Mouse (Mus musculus): ENCODE measurements around the gene Cd47.

Gene Cd47

DNA sequence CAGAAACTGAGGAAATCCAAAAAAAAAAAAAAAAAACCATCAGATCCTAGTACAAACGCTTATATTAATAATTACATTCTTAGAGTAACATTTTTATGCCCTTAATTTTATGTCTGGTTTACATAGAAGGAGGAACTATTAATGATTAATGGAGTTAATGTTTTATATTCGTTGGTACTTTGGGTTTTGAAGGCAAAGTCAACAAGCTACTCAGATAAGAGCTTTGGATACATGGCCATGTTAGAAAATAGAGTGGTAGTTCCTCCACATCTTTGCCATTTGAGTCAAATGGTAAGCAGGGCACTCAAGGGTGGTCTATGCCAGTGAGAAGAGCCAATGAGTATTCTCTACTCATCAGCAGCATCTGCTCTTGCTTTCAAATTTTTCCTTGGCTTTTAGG, 66.3 kb downstream of the Cd47 start:
- DNase-seq (ENCODE audit: low spot score in 2 of 2), result no peak

DNA sequence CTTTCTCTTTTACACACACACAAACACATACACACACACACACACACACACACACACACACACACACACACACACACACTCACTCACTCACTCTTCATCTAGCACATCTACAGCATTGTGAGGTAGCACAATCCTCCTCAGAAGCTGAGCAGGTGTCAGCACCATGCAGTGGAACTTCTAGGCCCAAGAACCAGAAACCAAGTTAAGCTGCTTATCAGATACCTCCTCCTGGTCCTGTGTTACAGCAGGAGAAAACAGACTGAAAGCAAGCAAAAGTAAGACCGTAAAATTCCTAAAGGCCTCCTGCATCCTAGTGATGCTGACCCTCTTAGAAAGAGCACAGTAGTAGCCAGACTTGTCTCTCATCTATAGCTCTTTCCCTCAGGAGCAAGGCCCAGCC, 67.9 kb downstream of the Cd47 start:
- no peak for DNase-seq (ENCODE audit: low spot score in 2 of 2)

- no peak for DNase-seq (ENCODE audit: low spot score in 2 of 2)
Measured at GRCm38 (mm10) chr16:49873918-49874317, 73.6 kb downstream of the Cd47 start.

DNA sequence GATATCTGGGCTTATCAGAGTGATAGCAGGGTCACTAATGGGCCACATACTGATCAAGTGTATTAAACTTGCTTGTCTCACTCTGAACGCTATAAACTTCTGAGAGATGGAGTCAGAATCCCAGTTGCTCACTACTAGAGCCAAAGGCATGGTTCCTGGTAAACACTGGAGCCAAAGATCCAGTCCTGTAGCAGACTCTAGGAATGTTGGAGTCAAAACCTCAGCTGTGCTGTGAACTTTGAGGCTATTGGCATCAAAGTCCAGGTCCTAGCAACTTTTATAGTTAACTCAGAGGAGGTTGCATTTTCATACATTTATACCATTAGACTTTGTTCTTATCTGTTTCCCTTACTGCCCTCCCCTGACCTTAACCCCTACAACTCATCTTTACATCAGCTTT, 74.2 kb downstream of the Cd47 start:
- DNase-seq (ENCODE audit: low spot score in 2 of 2), result no peak

GRCm38 (mm10) chr16:49876291-49877030, 76.1 kb downstream of the Cd47 start:
- DNase-seq (ENCODE audit: low spot score in 2 of 2), result no peak

DNA sequence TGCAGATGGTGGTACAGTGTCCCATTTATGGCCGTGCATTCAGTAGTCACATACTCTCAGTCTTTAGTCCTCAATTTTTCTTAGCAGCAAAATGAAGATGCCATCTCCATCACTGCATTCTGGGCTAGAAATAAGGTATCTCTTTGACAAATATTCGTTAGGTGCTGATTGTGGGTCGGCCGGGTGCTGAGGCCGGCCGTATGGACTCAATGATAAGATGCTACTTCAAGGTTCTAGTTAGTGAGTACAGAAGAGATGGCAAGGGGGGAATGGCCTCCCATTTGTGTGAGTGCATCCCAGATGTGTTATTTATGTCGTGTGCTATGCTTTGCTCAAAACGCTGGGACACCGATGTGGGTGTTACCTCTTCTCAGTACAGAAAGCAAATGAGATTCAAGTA, 76.9 kb downstream of the Cd47 start:
- DNase-seq (ENCODE audit: low spot score in 2 of 2), result no peak

- no peak for DNase-seq (ENCODE audit: low spot score in 2 of 2)
Measured at GRCm38 (mm10) chr16:49878051-49878450, 77.7 kb downstream of the Cd47 start.

DNA sequence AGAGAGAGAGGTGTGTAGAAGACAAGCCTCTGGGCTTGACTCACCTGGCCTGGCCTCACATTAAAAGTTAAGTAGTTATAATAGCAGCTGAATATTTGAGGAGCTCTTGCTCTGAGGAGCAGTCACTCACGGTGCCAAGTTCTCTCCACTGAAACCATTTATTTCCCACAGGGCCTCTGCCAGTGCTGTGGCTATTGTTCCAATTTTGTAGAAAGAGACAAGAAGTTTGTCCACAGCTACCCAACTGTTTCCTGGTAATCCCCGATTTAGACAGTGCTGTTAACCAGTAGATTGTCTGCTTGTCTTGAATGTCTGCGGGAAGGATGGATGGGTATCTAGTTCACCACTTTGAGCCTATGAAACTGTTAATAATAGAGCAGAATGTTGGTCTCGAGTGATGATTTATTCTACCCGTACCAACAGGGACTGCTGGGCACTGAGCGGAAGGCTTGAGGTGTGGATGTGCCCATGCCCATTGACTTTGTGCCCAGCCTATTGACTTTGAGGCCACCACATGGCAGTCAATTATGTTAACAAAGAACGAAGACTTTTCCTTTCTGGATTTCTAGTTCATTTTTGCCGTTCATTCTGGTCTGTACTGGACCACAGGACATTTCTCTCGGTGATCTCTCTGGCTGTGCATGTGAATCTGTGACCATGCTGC, 86.2 kb downstream of the Cd47 start:
- DNase-seq (ENCODE audit: low spot score in 2 of 2), result no peak

DNA sequence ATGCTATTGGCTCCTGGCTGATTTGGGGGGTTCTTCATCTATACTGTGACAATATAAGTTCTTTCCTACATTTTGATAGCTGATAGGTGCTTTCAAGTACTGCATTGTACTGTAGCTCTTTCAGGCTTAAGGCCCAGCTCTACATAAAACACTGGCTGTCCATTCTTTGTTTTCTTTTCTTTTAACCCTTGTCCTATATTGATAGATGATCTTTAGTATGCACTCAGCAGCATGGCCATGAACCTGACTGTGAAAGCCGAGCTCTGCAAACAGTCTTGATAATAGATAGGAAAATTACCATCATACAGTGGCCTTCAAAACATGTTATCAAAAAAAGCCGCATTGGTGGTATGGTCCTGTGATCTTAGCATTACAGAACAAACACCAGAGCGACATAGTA, 87.0 kb downstream of the Cd47 start:
- no peak for DNase-seq (ENCODE audit: low spot score in 2 of 2)

DNA sequence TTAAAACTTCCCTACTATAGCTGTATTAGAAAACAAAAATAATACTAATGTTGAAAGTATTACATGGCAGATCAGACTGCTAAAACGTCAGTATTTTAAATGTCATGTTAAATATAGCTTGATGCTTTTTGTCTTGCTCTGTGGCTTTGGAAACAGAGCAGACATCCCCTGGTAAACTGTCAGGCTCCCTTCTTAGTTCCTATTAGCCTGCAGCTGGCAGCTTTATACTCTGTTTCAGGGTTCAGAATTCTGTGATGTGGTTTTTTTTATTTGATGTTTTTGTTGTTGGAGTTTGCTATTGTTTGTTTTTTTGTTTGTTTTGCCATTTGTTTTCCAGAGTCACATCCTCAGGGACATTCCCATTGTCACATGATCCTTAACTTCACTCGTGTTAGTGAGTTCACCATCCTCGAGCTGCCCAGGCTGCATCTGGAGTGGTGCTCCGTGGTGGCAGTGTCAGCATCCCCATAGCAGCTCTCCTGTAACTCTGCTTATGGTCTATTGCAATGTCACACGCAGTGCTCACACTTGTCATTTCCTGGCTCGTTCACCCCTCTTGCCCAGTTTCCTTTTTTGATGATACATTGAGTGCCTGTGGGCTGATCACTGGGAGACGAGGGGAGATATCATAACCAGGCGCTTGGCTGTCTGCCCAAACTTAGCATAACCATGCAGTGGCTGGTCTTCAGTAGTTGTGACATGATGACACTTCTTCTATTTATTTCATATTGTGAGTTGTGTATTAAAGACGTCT, 87.7 kb downstream of the Cd47 start:
- DNase-seq (ENCODE audit: low spot score in 2 of 2), result no peak

DNA sequence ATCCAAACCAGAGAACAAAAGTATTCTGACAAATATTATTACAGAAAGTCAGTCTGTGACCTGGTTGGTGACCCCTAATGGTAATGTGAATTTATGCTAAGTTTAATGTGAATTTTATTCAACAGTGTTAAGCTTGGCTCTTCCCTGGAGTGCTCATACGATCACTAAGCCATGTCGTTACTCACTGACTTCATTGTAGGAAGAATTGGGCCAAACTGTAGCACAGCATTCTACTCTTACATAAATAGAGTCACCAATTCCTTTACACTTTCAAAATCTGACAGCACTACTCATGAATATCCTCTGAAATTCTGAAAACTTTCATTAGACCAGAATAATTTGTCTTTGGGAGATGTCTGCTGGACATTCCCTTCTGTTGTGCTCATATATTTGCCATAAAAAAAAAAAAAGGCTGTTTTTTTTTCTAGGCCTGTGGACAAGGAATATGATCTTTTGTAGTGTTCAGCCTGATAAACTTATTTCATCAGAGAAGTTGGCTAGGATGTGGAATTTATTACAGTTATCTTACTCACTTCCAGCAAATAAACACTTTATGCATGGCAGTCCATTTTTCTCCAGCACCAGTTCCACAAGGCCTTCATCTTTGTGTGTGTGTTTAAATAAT, 88.8 kb downstream of the Cd47 start:
- DNase-seq (ENCODE audit: low spot score in 2 of 2), result no peak

GRCm38 (mm10) chr16:49892252-49892651, 91.9 kb downstream of the Cd47 start:
- DNase-seq (ENCODE audit: low spot score in 2 of 2), result no peak

DNA sequence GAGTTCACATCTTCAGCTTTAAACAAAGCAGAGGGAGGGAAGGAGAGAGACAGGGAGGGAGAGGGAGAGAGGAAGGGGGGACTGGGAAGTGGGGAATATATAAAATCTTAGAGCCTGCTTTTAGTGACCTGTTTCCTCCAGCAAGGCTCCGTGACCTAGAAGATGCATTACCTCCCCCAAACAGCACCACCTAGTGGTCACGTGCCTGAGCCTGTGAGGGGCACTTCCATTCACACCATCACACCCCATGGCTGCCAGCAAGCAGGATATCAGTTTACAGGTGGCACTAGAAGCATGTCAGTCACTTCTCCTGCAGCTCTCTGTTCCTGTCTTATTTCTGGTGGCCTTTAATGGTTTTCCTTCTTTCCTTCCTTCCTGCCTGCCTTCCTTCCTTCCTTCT, 92.6 kb downstream of the Cd47 start:
- DNase-seq (ENCODE audit: low spot score in 2 of 2), result no peak

DNA sequence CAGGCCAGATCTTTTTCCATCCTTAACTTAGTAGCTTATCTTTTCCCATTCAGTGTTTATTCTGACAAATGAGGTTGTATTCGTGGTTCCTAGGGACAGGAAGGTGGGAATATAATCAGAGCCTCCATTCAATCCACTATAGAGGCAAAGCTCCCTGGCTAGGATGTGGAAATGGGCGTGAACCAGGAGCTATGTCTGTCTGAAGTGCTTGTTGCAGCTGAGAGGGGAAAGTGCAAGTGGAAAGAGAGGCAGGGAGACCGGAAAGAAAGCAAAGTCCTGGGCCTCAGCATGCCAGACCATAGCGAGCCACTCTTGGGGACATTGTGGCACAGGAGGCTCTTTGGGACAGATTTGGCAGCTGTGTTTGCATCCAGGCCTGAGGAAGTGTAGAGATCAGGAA, 94.3 kb downstream of the Cd47 start:
- DNase-seq (ENCODE audit: low spot score in 2 of 2), result no peak

DNA sequence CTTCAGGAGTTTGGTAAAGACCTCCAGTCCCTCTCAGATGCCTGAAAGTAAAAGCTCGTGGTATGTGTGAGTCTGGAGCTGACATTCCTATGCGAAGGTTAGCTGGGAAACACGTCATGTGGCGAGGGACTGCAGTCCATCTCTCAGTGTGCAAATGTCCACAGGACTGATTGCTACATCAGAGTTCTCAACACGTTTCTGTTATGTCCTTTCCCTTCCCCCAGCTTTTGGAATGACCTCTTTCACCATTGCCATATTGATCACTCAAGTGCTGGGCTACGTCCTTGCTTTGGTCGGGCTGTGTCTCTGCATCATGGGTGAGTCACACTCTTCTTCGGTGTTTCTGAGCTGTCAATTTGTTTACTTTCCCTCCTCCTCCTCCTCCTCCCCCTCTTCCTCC, 95.8 kb downstream of the Cd47 start:
- no peak for DNase-seq (ENCODE audit: low spot score in 2 of 2)

GRCm38 (mm10) chr16:49901395-49901794, 101.1 kb downstream of the Cd47 start:
- DNase-seq (ENCODE audit: low spot score in 2 of 2), result no peak

GRCm38 (mm10) chr16:49902083-49902482, 101.8 kb downstream of the Cd47 start:
- no peak for DNase-seq (ENCODE audit: low spot score in 2 of 2)

GRCm38 (mm10) chr16:49904248-49904930, 104.1 kb downstream of the Cd47 start:
- no peak for DNase-seq (ENCODE audit: low spot score in 2 of 2)

- no peak for DNase-seq (ENCODE audit: low spot score in 2 of 2)
Measured at GRCm38 (mm10) chr16:49905041-49905440, 104.7 kb downstream of the Cd47 start.

GRCm38 (mm10) chr16:49905601-49906001, 105.3 kb downstream of the Cd47 start:
- DNase-seq (ENCODE audit: low spot score in 2 of 2), result no peak

DNA sequence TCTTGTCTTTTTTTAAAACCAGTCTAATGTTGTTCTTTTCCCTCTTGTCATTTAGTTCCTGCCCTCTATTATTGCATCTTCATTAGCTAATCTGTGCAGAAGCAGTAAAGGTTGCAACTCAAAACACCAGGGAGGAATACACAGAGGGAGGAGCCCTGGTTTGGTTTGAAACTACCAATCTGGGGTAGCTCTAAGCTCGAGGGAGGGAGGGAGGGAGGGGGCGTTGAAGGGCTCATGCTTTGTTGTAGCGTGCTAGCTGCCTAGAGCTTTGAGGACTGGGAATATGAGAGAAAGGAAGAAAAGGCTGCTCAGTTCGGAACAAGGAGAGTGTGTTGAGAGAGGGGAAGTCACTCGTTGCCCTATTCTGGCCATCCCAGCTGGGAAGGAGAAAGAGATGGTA, 105.7 kb downstream of the Cd47 start:
- no peak for DNase-seq (ENCODE audit: low spot score in 2 of 2)

DNA sequence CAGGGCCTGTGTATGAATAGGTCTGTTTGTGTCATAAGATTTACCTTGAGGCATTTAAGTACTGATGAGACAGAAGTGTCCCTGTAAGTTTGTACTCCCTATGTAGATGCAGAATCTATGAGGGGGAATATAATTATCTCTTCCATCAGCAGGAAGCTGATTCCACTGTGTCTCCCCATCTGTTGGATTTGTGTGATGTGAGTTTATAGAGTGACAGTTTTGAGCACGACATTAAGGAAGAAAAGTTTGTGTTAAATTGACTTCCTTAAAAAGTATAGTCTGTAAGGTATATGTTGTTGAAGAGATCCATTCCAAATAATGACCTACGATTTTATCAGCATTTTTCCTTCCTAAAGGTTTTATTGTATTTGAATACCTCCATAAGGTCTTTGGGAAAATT, 106.6 kb downstream of the Cd47 start:
- DNase-seq (ENCODE audit: low spot score in 2 of 2), result no peak

Data from urinary bladder, adult 18-20 months (tissue).